Mouse (Mus musculus) Patski (cell line): ENCODE data around the gene Cript. TPM values are rescaled to one million over a fixed set of nuclear protein-coding genes. Genes with fewer than 3 reads are reported as not detected.

Experiments used
- ATAC-seq: fragments of 100-300 bp; one replicate; pipeline ENCODE4 v1.8.0; 2021
- CTCF ChIA-PET: fragments of 350-600 bp; sonication (Branson Sonifier 250); formaldehyde crosslinking; loops from one replicate; lab custom pipeline; 2022; ENCODE audit warnings: inconsistent platforms; lab: Charles Lee
- POLR2A ChIA-PET: fragments of 350-600 bp; sonication (Branson Sonifier 250); formaldehyde crosslinking; loops from one replicate; lab custom pipeline; 2022; ENCODE audit warnings: antibody characterized with exemption, inconsistent platforms; lab: Charles Lee
- DNase-seq: peaks from one replicate; pipeline ENCODE4 v3.0.0-alpha.2; 2011; ENCODE audit warnings: low read depth, low spot score
- H3K27me3 ChIP-seq: fragments of 371-371 bp; one replicate; pipeline ENCODE4 v1.5.1; 2021
- CTCF ChIP-seq: fragments of 100-300 bp; IDR thresholded peaks from one replicate; pipeline ENCODE4 v1.5.1; 2021
- in situ Hi-C: fragments of 300-500 bp; cut with MboI; formaldehyde crosslinking; loops from 3 replicates; pipeline ENCODE4 v1.11.1; 2018; ENCODE audit warnings: low pct_unique_long_range_greater_than_20kb, mixed read lengths
- polyA plus RNA-seq: library from polyadenylated mRNA; unstranded; gene quantifications from one replicate; pipeline ENCODE4 v1.2.3, GENCODE M21; 2021

The Cript gene
- polyA plus RNA-seq, 1 experiment from 2014 or later: 67.3 TPM

- ATAC-seq (no peak), DNase-seq (no peak)
- CTCF ChIA-PET: interaction anchor here (1.0 to 1.6 kb wide), 3 partner anchors 9 to 143 kb away, joined by 3 to 4 read pairs (median 3); no protein-coding TSS in a partner anchor
- in situ Hi-C loops: no loop called here
- TF ChIP-seq CTCF: no peak
- no peaks in the 10 kb centered on the region for H3K27me3 ChIP-seq
- POLR2A ChIA-PET: no interaction called here
Observed at GRCm38 (mm10) chr17:87082547-87082946, 57.2 kb downstream of the Cript start.

GRCm38 (mm10) chr17:87083671-87084070 is 58.3 kb downstream of the Cript start:
- ATAC-seq (no peak), DNase-seq (no peak)
- ChIA-PET CTCF (interaction anchor here (1.3 kb wide), 1 partner anchor 39 kb away, joined by 3 read pairs; no protein-coding TSS in a partner anchor), POLR2A (no interaction called here)
- TF ChIP-seq CTCF: no peak
- H3K27me3 ChIP-seq: no peaks in the 10 kb centered on the region
- in situ Hi-C loops: no loop called here

Other genes starting within 250 kb of the Cript start
- not detected for gene Tmem247, start 108.2 kb upstream of the Cript start, polyA plus RNA-seq
- not detected for gene Atp6v1e2, start 77.7 kb upstream of the Cript start, polyA plus RNA-seq
- gene Rhoq, start 62.5 kb upstream of the Cript start, polyA plus RNA-seq: 76.8 TPM
- gene Pigf, start 144 bp upstream of the Cript start, polyA plus RNA-seq: 31.9 TPM
- 39.1 TPM for gene Socs5, start 82.1 kb downstream of the Cript start, polyA plus RNA-seq
- 132 TPM for gene Mcfd2, start 240.4 kb downstream of the Cript start, polyA plus RNA-seq